Mouse (Mus musculus): Measurements from ENCODE around the gene Zmiz1.

DNA sequence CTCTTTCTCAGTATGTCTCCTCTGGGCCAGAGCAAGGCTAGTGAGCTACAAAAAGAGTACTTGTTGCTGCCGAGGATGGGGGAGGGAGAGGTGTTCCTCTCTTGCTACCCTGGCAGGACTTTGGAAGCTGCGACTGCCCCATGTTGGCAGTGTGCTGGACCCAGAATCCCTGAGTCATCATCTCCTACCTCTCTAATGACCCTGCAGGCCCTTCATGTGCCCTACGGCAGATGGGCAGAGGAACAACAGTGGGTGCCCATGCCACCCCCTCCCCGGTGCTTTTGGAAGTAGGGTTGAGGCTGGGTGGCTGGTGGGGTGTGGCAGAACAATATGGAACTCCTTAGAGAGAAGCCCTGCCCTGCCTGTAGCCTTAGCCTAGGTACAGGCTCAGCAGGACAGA, 61.6 kb downstream of the Zmiz1 start:
- TF ChIP-seq CTCF (IDR thresholded peaks at IDR 0.05; ENCODE audit: control insufficient read depth, insufficient read depth, low read length) (no peak), POLR2A (IDR thresholded peaks at IDR 0.05; ENCODE audit: borderline replicate concordance, control insufficient read depth, low read depth, low read length) (no peak)
